ENCODE assay signal across 8 mouse cellular contexts in genomic region chr17:70794291-70794690, GRCm38 (mm10). TPM values are rescaled to one million over a fixed set of nuclear protein-coding genes. Genes with fewer than 3 reads are reported as not detected.
DNase-seq lines count a peak whose midpoint lies in the region; ATAC-seq lines count a peak whose summit lies in the region.

No protein-coding gene starts in this region.

- H3K27ac ChIP-seq in forebrain, embryonic 12.5 days: peak overlapping the region; percentile 59
- H3K27ac ChIP-seq in limb, embryonic 13.5 days: peak overlapping the region; percentile 48; the same call in 1 of the 2 replicates

- H3K9me3 ChIP-seq in forebrain, embryonic 12.5 days: no peaks in the 10 kb centered on the region
- H3K9me3 ChIP-seq in limb, embryonic 13.5 days: no peaks in the 10 kb centered on the region

- H3K4me2 ChIP-seq in forebrain, embryonic 12.5 days: peak overlapping the region; percentile 21
- no peak overlapping the region for H3K4me2 ChIP-seq in limb, embryonic 13.5 days (replicated peaks)

- H3K9ac ChIP-seq in forebrain, embryonic 12.5 days: no peak overlapping the region
- no peak overlapping the region; the same call in none of the 2 replicates for H3K9ac ChIP-seq in limb, embryonic 13.5 days

- intact Hi-C loops in heart, postnatal 25 days (cut with DNase I): no loop called here

- WGBS in forebrain, embryonic 12.5 days: 4% methylated on average over 7 of the region's 7 CpGs
- WGBS in limb, embryonic 13.5 days: 25% methylated on average over 7 of the region's 7 CpGs

- ATAC-seq in forebrain, embryonic 12.5 days (ENCODE audit: low FRiP score): peak; percentile 86
- peak; percentile 86 for ATAC-seq in limb, embryonic 13.5 days (ENCODE audit: low FRiP score, low read depth)

- peak; percentile 44 for DNase-seq in layer of hippocampus, adult 11-12 months (ENCODE audit: low spot score)
- DNase-seq in layer of hippocampus, adult 9-10 months (ENCODE audit: low spot score): no peak
- DNase-seq in heart, postnatal 25 days (ENCODE audit: low spot score): peak; percentile 26
- DNase-seq in right cerebral cortex, postnatal 14 days: peak; percentile 14
- DNase-seq in adrenal gland, postnatal 10 days: no peak
- no peak for DNase-seq in spleen, adult 18-20 months

- H3K36me3 ChIP-seq in forebrain, embryonic 12.5 days (replicated peaks): no peaks in the 10 kb centered on the region
- no peaks in the 10 kb centered on the region for H3K36me3 ChIP-seq in limb, embryonic 13.5 days

- H3K27me3 ChIP-seq in forebrain, embryonic 12.5 days: no peaks in the 10 kb centered on the region
- H3K27me3 ChIP-seq in limb, embryonic 13.5 days: no peaks in the 10 kb centered on the region

- H3K4me1 ChIP-seq in forebrain, embryonic 12.5 days: peaks cover 15% of the 10 kb centered on the region
- peaks cover 11% of the 10 kb centered on the region; the same call in 1 of the 2 replicates for H3K4me1 ChIP-seq in limb, embryonic 13.5 days

- no peak overlapping the region for H3K4me3 ChIP-seq in forebrain, embryonic 12.5 days (replicated peaks)
- no peak overlapping the region for H3K4me3 ChIP-seq in limb, embryonic 13.5 days

RNA-seq across cellular contexts. Expression of gene Tgif1, which starts 59.1 kb away (rescaled TPM):
- polyA plus RNA-seq in forebrain, embryonic 12.5 days (2016; fragmentation: Nextera tagmentation; extraction: Ambion mirVana): 47.4 and 52.6 TPM in 2 replicates
- 1 to 10 TPM; 5.3 to 7.6 TPM for total RNA-seq in heart, postnatal 25 days (2021)
- 98.7 and 103 TPM in 2 replicates for polyA plus RNA-seq in limb, embryonic 13.5 days (2015; fragmentation: Nextera tagmentation; extraction: Ambion mirVana)
- total RNA-seq in adrenal gland, postnatal 10 days (2021): 10 to 100 TPM; 35.7 to 51.8 TPM

Comparison
In these comparisons a context has a peak if more than half of its experiments do, and no peak if none do; other contexts are left out.
1. DNase-seq: peak in layer of hippocampus, adult 11-12 months (single experiment), heart, postnatal 25 days (single experiment) and right cerebral cortex, postnatal 14 days (single experiment); none in layer of hippocampus, adult 9-10 months (single experiment), adrenal gland, postnatal 10 days (single experiment) and spleen, adult 18-20 months (0 of 2).
2. RNA of gene Tgif1, which starts 59.1 kb away (total RNA-seq): 35.7 to 51.8 TPM in adrenal gland, postnatal 10 days; 5.3 to 7.6 TPM in heart, postnatal 25 days; every median in the first group is over 4 times any median in the second.